Mouse (Mus musculus): ENCODE data around the gene Cdc42ep4.

DNA sequence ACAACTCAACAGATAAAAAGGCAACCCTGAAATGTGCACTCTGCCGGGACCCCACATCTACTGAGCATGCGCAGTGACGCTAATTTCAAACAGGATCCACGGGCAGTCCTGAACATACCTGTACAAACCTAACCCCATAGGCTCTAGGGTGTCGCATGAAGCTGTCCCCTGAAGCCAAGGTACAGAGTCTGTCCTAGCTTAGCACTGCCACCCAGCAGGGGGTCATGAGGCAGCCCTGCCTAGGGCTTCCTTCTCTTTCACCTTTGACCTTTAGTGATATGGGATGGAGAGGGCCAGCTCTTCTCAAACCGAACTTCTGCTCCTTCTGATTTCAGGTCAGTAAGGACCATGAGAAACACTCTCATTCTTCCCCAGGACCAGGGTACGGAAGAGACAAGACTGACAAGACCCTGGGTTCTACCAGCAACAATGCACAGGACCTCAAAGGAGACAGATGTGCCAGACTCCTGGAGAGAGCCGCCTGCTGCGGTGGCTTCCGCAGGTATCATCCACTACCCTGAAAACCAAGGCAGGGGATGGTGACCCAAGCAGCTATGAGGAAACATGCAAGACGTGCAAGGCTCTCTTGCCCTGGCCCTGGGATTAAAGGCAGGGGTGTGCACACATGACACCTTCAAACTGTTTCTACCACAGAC, 3.8 kb downstream of the Cdc42ep4 start:
- TF ChIP-seq POLR2A (IDR thresholded peaks at IDR 0.05; ENCODE audit: low read depth, low read length) (no peak), CTCF (IDR thresholded peaks at IDR 0.05; ENCODE audit: borderline replicate concordance, insufficient read depth, low read length) (no peak)

All from embryonic fibroblast, embryonic 13.5 days (primary cell).